ENCODE assay signal across 8 mouse cellular contexts in genomic region chr7:30308076-30309005, GRCm38 (mm10). TPM values are rescaled to one million over a fixed set of nuclear protein-coding genes. Genes with fewer than 3 reads are reported as not detected.
DNase-seq lines count a peak whose midpoint lies in the region; ATAC-seq lines count a peak whose summit lies in the region.

Alkbh6 (plus strand) TSS chr7:30308717.

- H3K9ac ChIP-seq in intestine, embryonic 14.5 days (ENCODE audit: low read length), result peak within 1 kb of the TSS; percentile 61

- H3K4me2 ChIP-seq in intestine, embryonic 14.5 days (ENCODE audit: low read length), result peak within 1 kb of the TSS; percentile 90

- no peaks in the 10 kb centered on the region for H3K9me3 ChIP-seq in intestine, embryonic 14.5 days (ENCODE audit: control insufficient read depth, low read length)

- no peaks in the 10 kb centered on the region for H3K27me3 ChIP-seq in intestine, embryonic 14.5 days (replicated peaks; ENCODE audit: control insufficient read depth, insufficient read depth, low read length)

- H3K27ac ChIP-seq in intestine, embryonic 14.5 days (ENCODE audit: low read depth), result peak within 1 kb of the TSS; percentile 59

- DNase-seq in adrenal gland, adult 18-20 months (ENCODE audit: low spot score in 2 of 2), result peak; percentile 79 to 80
- DNase-seq in embryo, embryonic 11 days, result peak; percentile 96
- peak; percentile 95 for DNase-seq in gastrocnemius, postnatal 25 days
- peak; percentile 92 for DNase-seq in intestine, embryonic 14.5 days (ENCODE audit: low spot score)
- peak; percentile 96 to 98 for DNase-seq in left cerebral cortex, postnatal 14 days (ENCODE audit: low spot score in 2 of 2)
- peak; percentile 95 for DNase-seq in mesoderm, embryonic 11.5 days (ENCODE audit: low read depth, low spot score)
- DNase-seq in right cerebral cortex, postnatal 36 days (ENCODE audit: low spot score in 2 of 2), result peak; percentile 96 to 98
- peak; percentile 93 for DNase-seq in yolk sac, embryonic 10.5 days (ENCODE audit: low spot score)

- 4% methylated on average over 27 of the region's 27 CpGs for WGBS in intestine, embryonic 14.5 days

- H3K4me3 ChIP-seq in intestine, embryonic 14.5 days (ENCODE audit: low read depth, low read length), result peak within 1 kb of the TSS; percentile 79

- intact Hi-C loops in left cerebral cortex, postnatal 14 days (cut with DNase I), result no loop called here

- H3K4me1 ChIP-seq in intestine, embryonic 14.5 days (replicated peaks; ENCODE audit: control insufficient read depth, insufficient read depth, low read length), result peaks cover 17% of the 10 kb centered on the region; the same call in 1 of the 2 replicates

- peak; percentile 99 for ATAC-seq in intestine, embryonic 14.5 days (replicated peaks; ENCODE audit: low FRiP score, low TSS enrichment, low read depth)

- H3K36me3 ChIP-seq in intestine, embryonic 14.5 days (ENCODE audit: control insufficient read depth, insufficient read depth, low read length), result peaks cover 33% of the 10 kb centered on the region

RNA-seq across cellular contexts. Expression of gene Alkbh6, which starts in this region (rescaled TPM):
- total RNA-seq in adrenal gland, adult 18-20 months (2021), result 10 to 100 TPM; 56.3 to 74.8 TPM
- total RNA-seq in gastrocnemius, postnatal 25 days (2021), result 10 to 100 TPM; 18.6 to 18.8 TPM
- polyA plus RNA-seq in intestine, embryonic 14.5 days (2014; fragmentation: Nextera tagmentation; extraction: Ambion mirVana), result 70.7 and 79.3 TPM in 2 replicates
- total RNA-seq in left cerebral cortex, postnatal 14 days (2021), result 10 to 100 TPM; 53.4 to 55.3 TPM

Comparison
In these comparisons a context has a peak if more than half of its experiments do, and no peak if none do; other contexts are left out.
1. Peak in every context shown above with its lines: DNase-seq, ATAC-seq, H3K4me3 ChIP-seq and H3K27ac ChIP-seq.